Mouse (Mus musculus): ENCODE measurements around the gene Eme1. TPM values are rescaled to one million over a fixed set of nuclear protein-coding genes. Genes with fewer than 3 reads are reported as not detected.

Gene Eme1
- total RNA-seq, 1 experiment = 46.1 TPM

- no peak for TF ChIP-seq ZC3H11A (IDR thresholded peaks at IDR 0.05; ENCODE audit: borderline replicate concordance, low read depth, low read length)
- TF ChIP-seq CHD2 (IDR thresholded peaks at IDR 0.05; ENCODE audit: low read depth, low read length) = no peak
- no peak for TF ChIP-seq MAFK (IDR thresholded peaks at IDR 0.05; ENCODE audit: insufficient read depth, low read depth, low read length)
- TF ChIP-seq HCFC1 (IDR thresholded peaks at IDR 0.05; ENCODE audit: borderline replicate concordance, insufficient read depth, low read length) = no peak
- TF ChIP-seq ZNF384 (IDR thresholded peaks at IDR 0.05; ENCODE audit: low read depth, low read length) = no peak
- Histone ChIP-seq H3K27ac (ENCODE audit: insufficient read depth, low read depth, low read length, poor library complexity, severe bottlenecking) (no peak overlapping the region), H3K4me3 (ENCODE audit: insufficient read depth in 1 of 2, low read depth in 1 of 2, low read length in 2 of 2, poor library complexity in 1 of 2, severe bottlenecking in 1 of 2) (no peak overlapping the region), H3K36me3 (ENCODE audit: control insufficient read depth, insufficient read depth, low read length, poor library complexity, severe bottlenecking) (no peaks in the 10 kb centered on the region), H3K9me3 (ENCODE audit: control insufficient read depth, insufficient read depth, low read depth, low read length) (no peaks in the 10 kb centered on the region), H3K4me1 (ENCODE audit: control insufficient read depth in 2 of 2, insufficient read depth in 2 of 2, low read length in 2 of 2, poor library complexity in 1 of 2) (peaks cover 0 to 7% of the 10 kb centered on the region in 2 experiments; a peak in 2 of 4 replicates), H3K9ac (ENCODE audit: insufficient read depth, low read depth, low read length, poor library complexity, severe bottlenecking) (no peak overlapping the region)
- in situ Hi-C loops (cut with MboI; ENCODE audit: low sequenced_read_pairs in 2 of 2, unreplicated experiment in 2 of 2) = no loop called here
- no peak for DNase-seq (ENCODE audit: low read depth, low spot score)
These were observed 28.7 kb upstream of the Eme1 start for GRCm38 (mm10) chr11:94682427-94682826.

DNA sequence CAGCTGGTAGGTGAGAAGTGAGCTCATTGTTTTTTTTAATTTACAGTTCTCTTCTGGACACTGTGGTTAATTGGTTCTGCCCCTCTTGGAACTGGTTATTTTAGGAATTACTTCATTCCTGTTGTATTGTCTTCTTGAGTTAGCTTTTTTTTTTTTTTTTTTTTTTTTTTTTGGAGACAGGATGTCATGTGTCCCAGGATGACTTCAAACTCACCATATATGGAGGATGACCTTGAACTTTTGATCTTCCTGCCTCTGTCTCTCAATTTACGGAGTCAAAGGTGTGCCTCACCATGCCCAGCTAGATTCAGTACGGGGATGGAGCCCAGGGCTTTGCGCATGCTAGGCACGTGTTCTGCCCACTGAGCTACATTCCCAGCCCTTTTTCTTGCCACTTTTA is 27.9 kb upstream of the Eme1 start:
- Histone ChIP-seq H3K36me3 (ENCODE audit: control insufficient read depth, insufficient read depth, low read length, poor library complexity, severe bottlenecking) (no peaks in the 10 kb centered on the region), H3K27ac (ENCODE audit: insufficient read depth, low read depth, low read length, poor library complexity, severe bottlenecking) (no peak overlapping the region), H3K9ac (ENCODE audit: insufficient read depth, low read depth, low read length, poor library complexity, severe bottlenecking) (no peak overlapping the region), H3K4me3 (ENCODE audit: insufficient read depth in 1 of 2, low read depth in 1 of 2, low read length in 2 of 2, poor library complexity in 1 of 2, severe bottlenecking in 1 of 2) (no peak overlapping the region), H3K4me1 (ENCODE audit: control insufficient read depth in 2 of 2, insufficient read depth in 2 of 2, low read length in 2 of 2, poor library complexity in 1 of 2) (peaks cover 0 to 7% of the 10 kb centered on the region in 2 experiments; a peak in 2 of 4 replicates), H3K9me3 (ENCODE audit: control insufficient read depth, insufficient read depth, low read depth, low read length) (no peaks in the 10 kb centered on the region)
- no peak for DNase-seq (ENCODE audit: low read depth, low spot score)
- in situ Hi-C loops (cut with MboI; ENCODE audit: low sequenced_read_pairs in 2 of 2, unreplicated experiment in 2 of 2) = no loop called here
- TF ChIP-seq ZC3H11A (IDR thresholded peaks at IDR 0.05; ENCODE audit: borderline replicate concordance, low read depth, low read length) (no peak), ZNF384 (IDR thresholded peaks at IDR 0.05; ENCODE audit: low read depth, low read length) (peak; percentile 80)

DNA sequence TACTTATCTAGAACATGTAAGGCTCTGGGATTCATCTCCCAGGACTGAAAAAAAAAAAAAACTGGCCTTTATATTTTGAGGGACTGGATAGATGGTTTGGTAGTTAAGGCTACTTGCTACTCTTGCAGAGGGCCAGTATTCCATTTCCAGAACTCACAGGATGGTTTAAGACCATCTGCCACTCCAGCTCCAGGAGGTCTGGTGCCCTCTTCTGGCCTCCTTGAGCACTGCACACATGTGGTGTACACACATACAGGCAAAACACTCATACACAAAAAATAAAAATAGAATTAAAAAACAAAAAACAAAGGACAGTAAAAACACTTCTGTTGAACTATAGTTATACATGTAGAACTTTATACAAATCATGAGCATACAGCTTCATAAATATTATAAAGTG is 26.9 kb upstream of the Eme1 start:
- no peak overlapping the region for H3K9ac ChIP-seq (ENCODE audit: insufficient read depth, low read depth, low read length, poor library complexity, severe bottlenecking)
- no peaks in the 10 kb centered on the region for H3K36me3 ChIP-seq (ENCODE audit: control insufficient read depth, insufficient read depth, low read length, poor library complexity, severe bottlenecking)
- H3K27ac ChIP-seq (ENCODE audit: insufficient read depth, low read depth, low read length, poor library complexity, severe bottlenecking) = no peak overlapping the region
- TF ChIP-seq MAFK (IDR thresholded peaks at IDR 0.05; ENCODE audit: insufficient read depth, low read depth, low read length) = no peak
- TF ChIP-seq CHD2 (IDR thresholded peaks at IDR 0.05; ENCODE audit: low read depth, low read length) = no peak
- TF ChIP-seq ZNF384 (IDR thresholded peaks at IDR 0.05; ENCODE audit: low read depth, low read length) = no peak
- TF ChIP-seq HCFC1 (IDR thresholded peaks at IDR 0.05; ENCODE audit: borderline replicate concordance, insufficient read depth, low read length) = no peak
- TF ChIP-seq ZC3H11A (IDR thresholded peaks at IDR 0.05; ENCODE audit: borderline replicate concordance, low read depth, low read length) = 0 out of 2 replicates have a peak, but pooled peaks have one; percentile 8
- no peak for DNase-seq (ENCODE audit: low read depth, low spot score)
- H3K4me1 ChIP-seq (ENCODE audit: control insufficient read depth in 2 of 2, insufficient read depth in 2 of 2, low read length in 2 of 2, poor library complexity in 1 of 2) = peaks cover 0 to 14% of the 10 kb centered on the region in 2 experiments; a peak in 2 of 4 replicates
- no peaks in the 10 kb centered on the region for H3K9me3 ChIP-seq (ENCODE audit: control insufficient read depth, insufficient read depth, low read depth, low read length)
- in situ Hi-C loops (cut with MboI; ENCODE audit: low sequenced_read_pairs in 2 of 2, unreplicated experiment in 2 of 2) = no loop called here
- H3K4me3 ChIP-seq (ENCODE audit: insufficient read depth in 1 of 2, low read depth in 1 of 2, low read length in 2 of 2, poor library complexity in 1 of 2, severe bottlenecking in 1 of 2) = no peak overlapping the region

DNA sequence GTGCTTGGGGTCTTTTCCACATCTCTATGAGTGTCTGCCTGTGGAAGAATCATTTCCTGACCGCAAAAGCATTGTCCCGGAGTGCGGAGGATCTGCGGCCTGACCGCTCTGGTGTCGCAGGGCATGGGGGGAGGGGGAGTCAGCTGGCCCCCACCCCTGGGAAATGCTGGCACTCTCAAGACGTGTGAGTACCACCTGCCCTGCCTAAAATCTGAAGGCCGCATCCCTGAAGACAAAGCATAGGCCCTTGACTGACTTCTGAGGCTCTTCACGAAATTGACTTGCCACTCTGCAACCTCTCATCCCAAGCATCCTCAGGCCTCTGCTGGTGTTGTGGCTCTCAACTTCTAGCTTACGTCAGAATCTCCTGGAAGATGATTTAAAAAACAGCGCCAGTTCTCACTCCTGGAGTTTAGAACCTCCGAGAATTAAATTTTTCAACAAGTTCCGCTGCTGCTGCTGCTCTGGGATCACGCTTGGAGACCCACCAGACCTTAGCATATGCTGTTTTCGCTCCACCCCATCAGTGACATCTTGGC is 23.9 kb upstream of the Eme1 start:
- Histone ChIP-seq H3K9ac (ENCODE audit: insufficient read depth, low read depth, low read length, poor library complexity, severe bottlenecking) (peak overlapping the region; percentile 54; the same call in 1 of the 2 replicates), H3K4me1 (ENCODE audit: control insufficient read depth in 2 of 2, insufficient read depth in 2 of 2, low read length in 2 of 2, poor library complexity in 1 of 2) (peaks cover 0 to 16% of the 10 kb centered on the region in 2 experiments; a peak in 2 of 4 replicates), H3K27ac (ENCODE audit: insufficient read depth, low read depth, low read length, poor library complexity, severe bottlenecking) (no peak overlapping the region), H3K9me3 (ENCODE audit: control insufficient read depth, insufficient read depth, low read depth, low read length) (no peaks in the 10 kb centered on the region), H3K36me3 (ENCODE audit: control insufficient read depth, insufficient read depth, low read length, poor library complexity, severe bottlenecking) (no peaks in the 10 kb centered on the region; the same call in 1 of the 2 replicates), H3K4me3 (ENCODE audit: insufficient read depth in 1 of 2, low read depth in 1 of 2, low read length in 2 of 2, poor library complexity in 1 of 2, severe bottlenecking in 1 of 2) (peak overlapping the region; percentile 54 to 91)
- in situ Hi-C loops (cut with MboI; ENCODE audit: low sequenced_read_pairs in 2 of 2, unreplicated experiment in 2 of 2) = no loop called here
- no peak for TF ChIP-seq MAFK (IDR thresholded peaks at IDR 0.05; ENCODE audit: insufficient read depth, low read depth, low read length)
- TF ChIP-seq CHD2 (IDR thresholded peaks at IDR 0.05; ENCODE audit: low read depth, low read length) = no peak
- TF ChIP-seq ZC3H11A (IDR thresholded peaks at IDR 0.05; ENCODE audit: borderline replicate concordance, low read depth, low read length) = no peak
- no peak for TF ChIP-seq HCFC1 (IDR thresholded peaks at IDR 0.05; ENCODE audit: borderline replicate concordance, insufficient read depth, low read length)
- no peak for TF ChIP-seq ZNF384 (IDR thresholded peaks at IDR 0.05; ENCODE audit: low read depth, low read length)
- no peak for DNase-seq (ENCODE audit: low read depth, low spot score)
